Mouse (Mus musculus): Measurements from ENCODE around the gene Ltk. TPM values are rescaled to one million over a fixed set of nuclear protein-coding genes. Genes with fewer than 3 reads are reported as not detected.
"Not testable (repeated sequence)": the region's sequence is repeated elsewhere in the genome, so short reads cannot be mapped to it uniquely, and the experiment has no call there.

The Ltk gene
- polyA plus RNA-seq, 1 experiment from 2014 or later: 0.08 TPM

- Histone ChIP-seq H3K9ac (ENCODE audit: low read depth, low read length) (no peak overlapping the region), H3K36me3 (ENCODE audit: control insufficient read depth, insufficient read depth, low read length) (peaks cover 24% of the 10 kb centered on the region), H3K4me2 (replicated peaks; ENCODE audit: low read depth, low read length) (no peak overlapping the region), H3K27ac (ENCODE audit: low read depth, low read length) (no peak overlapping the region), H3K27me3 (ENCODE audit: control insufficient read depth, insufficient read depth, low read length) (no peaks in the 10 kb centered on the region), H3K4me1 (replicated peaks; ENCODE audit: control insufficient read depth, insufficient read depth, low read length) (no peaks in the 10 kb centered on the region), H3K4me3 (ENCODE audit: low read depth, low read length) (no peak overlapping the region), H3K9me3 (ENCODE audit: control insufficient read depth, low read length) (no peaks in the 10 kb centered on the region)
- WGBS: 95% methylated on average over 4 of the region's 4 CpGs
- DNase-seq (ENCODE audit: low spot score) (no peak), ATAC-seq (ENCODE audit: low FRiP score) (no peak)
Observed at GRCm38 (mm10) chr2:119730735-119731134, 29.5 kb downstream of the Ltk start.

- Histone ChIP-seq H3K4me1 (replicated peaks; ENCODE audit: control insufficient read depth, insufficient read depth, low read length) (no peaks in the 10 kb centered on the region), H3K9me3 (ENCODE audit: control insufficient read depth, low read length) (no peaks in the 10 kb centered on the region), H3K36me3 (ENCODE audit: control insufficient read depth, insufficient read depth, low read length) (peaks cover 31% of the 10 kb centered on the region), H3K27ac (ENCODE audit: low read depth, low read length) (no peak overlapping the region), H3K27me3 (ENCODE audit: control insufficient read depth, insufficient read depth, low read length) (no peaks in the 10 kb centered on the region), H3K9ac (ENCODE audit: low read depth, low read length) (no peak overlapping the region), H3K4me3 (ENCODE audit: low read depth, low read length) (no peak overlapping the region), H3K4me2 (replicated peaks; ENCODE audit: low read depth, low read length) (no peak overlapping the region)
- ATAC-seq (ENCODE audit: low FRiP score) (no peak), DNase-seq (ENCODE audit: low spot score) (no peak)
- WGBS: 93% methylated on average over 3 of the region's 3 CpGs
Observed at GRCm38 (mm10) chr2:119727762-119728416, 32.3 kb downstream of the Ltk start.

DNA sequence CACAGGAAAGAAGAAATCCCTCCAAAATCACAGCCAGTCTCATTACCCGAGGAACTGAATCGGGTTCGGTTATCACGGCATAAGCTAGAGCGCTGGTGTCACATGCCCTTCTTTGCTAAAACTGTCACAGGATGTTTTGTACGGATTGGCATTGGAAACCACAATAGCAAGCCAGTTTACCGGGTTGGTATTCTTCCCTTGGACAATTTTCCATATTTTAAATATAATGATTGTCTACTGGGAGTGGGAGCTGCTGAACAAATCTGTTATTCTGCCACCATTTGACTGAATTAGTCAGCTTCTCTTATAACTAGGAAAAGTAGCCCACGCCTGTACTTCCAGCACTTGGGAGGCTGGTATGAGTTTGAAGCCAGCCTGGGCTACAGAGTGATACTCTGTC lies 39.2 kb downstream of the Ltk start:
- Histone ChIP-seq H3K27me3 (ENCODE audit: control insufficient read depth, insufficient read depth, low read length) (no peaks in the 10 kb centered on the region), H3K27ac (ENCODE audit: low read depth, low read length) (no peak overlapping the region), H3K4me3 (ENCODE audit: low read depth, low read length) (no peak overlapping the region), H3K36me3 (ENCODE audit: control insufficient read depth, insufficient read depth, low read length) (peaks cover 12% of the 10 kb centered on the region), H3K4me1 (replicated peaks; ENCODE audit: control insufficient read depth, insufficient read depth, low read length) (no peaks in the 10 kb centered on the region), H3K9me3 (ENCODE audit: control insufficient read depth, low read length) (no peaks in the 10 kb centered on the region), H3K9ac (ENCODE audit: low read depth, low read length) (no peak overlapping the region), H3K4me2 (replicated peaks; ENCODE audit: low read depth, low read length) (no peak overlapping the region)
- 99% methylated on average over 8 of the region's 8 CpGs for WGBS
- no peak for ATAC-seq (ENCODE audit: low FRiP score)
- no peak for DNase-seq (ENCODE audit: low spot score)

DNA sequence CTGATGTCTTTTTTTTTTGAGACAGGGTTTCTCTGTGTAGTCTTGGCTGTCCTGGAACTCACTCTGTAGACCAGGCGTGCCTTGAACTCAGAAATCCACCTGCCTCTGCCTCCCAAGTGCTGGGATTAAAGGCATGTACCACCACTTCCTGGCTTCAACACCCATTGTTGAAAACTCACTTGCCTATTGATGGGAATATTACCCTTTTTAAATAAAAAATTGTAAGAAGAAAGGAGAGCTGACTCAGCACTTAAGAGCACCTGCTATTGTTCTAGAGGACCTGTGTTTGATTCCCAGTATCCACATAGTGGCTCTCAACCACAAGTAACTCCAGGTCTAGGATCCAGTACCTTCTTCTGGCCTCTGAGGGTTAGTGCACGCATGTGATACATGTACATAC lies 44.4 kb downstream of the Ltk start:
- not testable (repeated sequence) for H3K27me3 ChIP-seq (ENCODE audit: control insufficient read depth, insufficient read depth, low read length); H3K4me1 ChIP-seq (replicated peaks; ENCODE audit: control insufficient read depth, insufficient read depth, low read length); H3K27ac ChIP-seq (ENCODE audit: low read depth, low read length); H3K4me3 ChIP-seq (ENCODE audit: low read depth, low read length); H3K9me3 ChIP-seq (ENCODE audit: control insufficient read depth, low read length); ATAC-seq (ENCODE audit: low FRiP score); H3K36me3 ChIP-seq (ENCODE audit: control insufficient read depth, insufficient read depth, low read length); H3K9ac ChIP-seq (ENCODE audit: low read depth, low read length); DNase-seq (ENCODE audit: low spot score); H3K4me2 ChIP-seq (replicated peaks; ENCODE audit: low read depth, low read length)
- 88% methylated on average over 2 of the region's 2 CpGs for WGBS

DNA sequence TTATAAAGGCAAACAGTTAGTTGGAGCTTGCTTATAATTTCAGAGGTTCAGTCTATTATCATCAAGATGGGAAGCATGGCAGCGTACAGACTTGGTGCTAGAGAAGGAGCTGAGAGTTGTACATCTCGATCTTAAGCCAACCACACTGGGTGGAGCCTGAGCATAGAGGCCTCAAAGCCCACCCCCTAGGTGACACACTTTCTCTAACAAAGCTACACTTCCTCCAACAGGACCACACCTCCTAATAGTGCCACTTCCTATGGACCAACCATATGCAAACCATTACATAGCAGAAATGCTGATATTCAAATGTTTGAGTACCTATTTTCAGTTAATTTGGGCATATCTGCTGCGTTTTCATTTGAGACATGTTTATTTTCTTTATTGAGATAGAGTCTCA lies 50.2 kb downstream of the Ltk start:
- H3K36me3 ChIP-seq (ENCODE audit: control insufficient read depth, insufficient read depth, low read length): peaks cover 5% of the 10 kb centered on the region; the same call in 1 of the 2 replicates
- H3K9me3 ChIP-seq (ENCODE audit: control insufficient read depth, low read length): no peaks in the 10 kb centered on the region

GRCm38 (mm10) chr2:119707676-119708075 lies 52.6 kb downstream of the Ltk start:
- no peak overlapping the region for H3K27ac ChIP-seq (ENCODE audit: low read depth, low read length)
- H3K9me3 ChIP-seq (ENCODE audit: control insufficient read depth, low read length): no peaks in the 10 kb centered on the region
- H3K9ac ChIP-seq (ENCODE audit: low read depth, low read length): no peak overlapping the region
- no peak overlapping the region for H3K4me2 ChIP-seq (replicated peaks; ENCODE audit: low read depth, low read length)
- no peaks in the 10 kb centered on the region for H3K4me1 ChIP-seq (replicated peaks; ENCODE audit: control insufficient read depth, insufficient read depth, low read length)
- H3K27me3 ChIP-seq (ENCODE audit: control insufficient read depth, insufficient read depth, low read length): no peaks in the 10 kb centered on the region
- ATAC-seq (ENCODE audit: low FRiP score): no peak
- DNase-seq (ENCODE audit: low spot score): no peak
- WGBS: 83% methylated on average over 3 of the region's 3 CpGs
- H3K4me3 ChIP-seq (ENCODE audit: low read depth, low read length): no peak overlapping the region
- peaks cover 5% of the 10 kb centered on the region; the same call in 1 of the 2 replicates for H3K36me3 ChIP-seq (ENCODE audit: control insufficient read depth, insufficient read depth, low read length)

More for the DNA sequence above, 50.2 kb downstream of the Ltk start:
- Histone ChIP-seq H3K4me2 (replicated peaks; ENCODE audit: low read depth, low read length) (no peak overlapping the region), H3K27me3 (ENCODE audit: control insufficient read depth, insufficient read depth, low read length) (no peaks in the 10 kb centered on the region), H3K4me3 (ENCODE audit: low read depth, low read length) (no peak overlapping the region), H3K9ac (ENCODE audit: low read depth, low read length) (no peak overlapping the region), H3K4me1 (replicated peaks; ENCODE audit: control insufficient read depth, insufficient read depth, low read length) (no peaks in the 10 kb centered on the region), H3K27ac (ENCODE audit: low read depth, low read length) (no peak overlapping the region)
- 91% methylated on average over 3 of the region's 3 CpGs for WGBS
- ATAC-seq (ENCODE audit: low FRiP score) (no peak), DNase-seq (ENCODE audit: low spot score) (no peak)

DNA sequence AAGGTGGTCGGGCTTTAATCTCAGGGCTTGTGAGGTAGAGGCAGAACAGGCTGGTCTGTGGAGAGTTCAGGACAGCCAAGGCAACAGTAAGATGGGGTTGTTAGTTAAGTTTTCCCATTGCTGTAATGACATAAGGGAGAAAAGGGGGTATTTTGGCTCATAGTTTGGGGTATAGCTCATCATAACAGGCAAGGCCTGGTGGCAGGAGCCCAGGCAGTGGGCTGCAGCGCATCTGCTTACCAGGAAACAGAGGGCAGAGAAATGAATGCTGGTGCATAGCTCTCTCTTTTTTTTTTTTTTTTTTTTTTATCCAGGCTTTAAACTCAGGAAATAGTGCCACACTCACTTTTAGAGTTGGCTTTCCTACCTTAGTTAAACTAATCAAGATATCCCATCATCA lies 57.1 kb downstream of the Ltk start:
- 98% methylated on average over 2 of the region's 2 CpGs for WGBS
- Histone ChIP-seq H3K9ac (ENCODE audit: low read depth, low read length) (no peak overlapping the region), H3K4me2 (replicated peaks; ENCODE audit: low read depth, low read length) (no peak overlapping the region), H3K27ac (ENCODE audit: low read depth, low read length) (no peak overlapping the region), H3K9me3 (ENCODE audit: control insufficient read depth, low read length) (no peaks in the 10 kb centered on the region), H3K4me3 (ENCODE audit: low read depth, low read length) (no peak overlapping the region), H3K36me3 (ENCODE audit: control insufficient read depth, insufficient read depth, low read length) (peaks cover 3% of the 10 kb centered on the region; the same call in 1 of the 2 replicates), H3K27me3 (ENCODE audit: control insufficient read depth, insufficient read depth, low read length) (no peaks in the 10 kb centered on the region), H3K4me1 (replicated peaks; ENCODE audit: control insufficient read depth, insufficient read depth, low read length) (no peaks in the 10 kb centered on the region)
- DNase-seq (ENCODE audit: low spot score): no peak
- no peak for ATAC-seq (ENCODE audit: low FRiP score)

Other genes starting within 250 kb of the Ltk start
- 0.40 and 0.49 TPM in 2 replicates for gene Exd1, start 212.8 kb downstream of the Ltk start, polyA plus RNA-seq (2014; fragmentation: Nextera tagmentation; extraction: Ambion mirVana)
- 62.3 and 69.6 TPM in 2 replicates for gene Chp1, start 212.7 kb downstream of the Ltk start, polyA plus RNA-seq (2014; fragmentation: Nextera tagmentation; extraction: Ambion mirVana)
- gene Nusap1, start 142.1 kb downstream of the Ltk start, polyA plus RNA-seq (2014; fragmentation: Nextera tagmentation; extraction: Ambion mirVana): 87.1 and 89.1 TPM in 2 replicates
- gene Oip5, start 142.0 kb downstream of the Ltk start, polyA plus RNA-seq (2014; fragmentation: Nextera tagmentation; extraction: Ambion mirVana): 30.7 and 33.2 TPM in 2 replicates
- 42.1 TPM in 2 replicates for gene Ndufaf1, start 97.6 kb downstream of the Ltk start, polyA plus RNA-seq (2014; fragmentation: Nextera tagmentation; extraction: Ambion mirVana)
- gene Rtf1, start 85.4 kb downstream of the Ltk start, polyA plus RNA-seq (2014; fragmentation: Nextera tagmentation; extraction: Ambion mirVana): 32.5 and 40.8 TPM in 2 replicates
- gene Itpka, start 18.1 kb downstream of the Ltk start, polyA plus RNA-seq (2014; fragmentation: Nextera tagmentation; extraction: Ambion mirVana): 0.60 and 0.89 TPM in 2 replicates
- 19.0 and 19.9 TPM in 2 replicates for gene Rpap1, start 27.1 kb upstream of the Ltk start, polyA plus RNA-seq (2014; fragmentation: Nextera tagmentation; extraction: Ambion mirVana)
- gene Tyro3, start 37.3 kb upstream of the Ltk start, polyA plus RNA-seq (2014; fragmentation: Nextera tagmentation; extraction: Ambion mirVana): 16.6 and 17.5 TPM in 2 replicates
- 31.4 and 43.8 TPM in 2 replicates for gene Mga, start 136.8 kb upstream of the Ltk start, polyA plus RNA-seq (2014; fragmentation: Nextera tagmentation; extraction: Ambion mirVana)
- 3.2 and 4.4 TPM in 2 replicates for gene Mapkbp1, start 212.3 kb upstream of the Ltk start, polyA plus RNA-seq (2014; fragmentation: Nextera tagmentation; extraction: Ambion mirVana)